Mouse (Mus musculus) forebrain, embryonic 11.5 days (tissue): Measurements from ENCODE around the gene Hes6. TPM values are rescaled to one million over a fixed set of nuclear protein-coding genes. Genes with fewer than 3 reads are reported as not detected.

Source experiments
- ATAC-seq: fragments of 200-750 bp; cut with Nextera tagmentation; replicated peaks from 2 replicates; pipeline ENCODE4 v1.8.0; 2017; ENCODE audit warnings: moderate TSS enrichment; ENCODE audit not compliant: low FRiP score
- DNase-seq: peaks from one replicate; pipeline ENCODE4 v3.0.0-alpha.2; 2017; ENCODE audit warnings: low spot score
- H3K27ac ChIP-seq: fragments of 300-500 bp; sonication (generic); 2 replicates; pipeline ENCODE4 v1.5.1; 2014; ENCODE audit warnings: low read depth, low read length
- H3K27me3 ChIP-seq: fragments of 300-500 bp; sonication (generic); 2 replicates; pipeline ENCODE4 v1.6.1; 2014; ENCODE audit warnings: mild to moderate bottlenecking, low read length, mixed read lengths; ENCODE audit not compliant: control insufficient read depth, insufficient read depth
- H3K36me3 ChIP-seq: fragments of 300-500 bp; sonication (generic); 2 replicates; pipeline ENCODE4 v1.6.1; 2014; ENCODE audit warnings: mild to moderate bottlenecking, low read length, moderate library complexity, mixed read lengths; ENCODE audit not compliant: control insufficient read depth, insufficient read depth
- H3K4me1 ChIP-seq: fragments of 300-500 bp; sonication (generic); replicated peaks from 2 replicates; pipeline ENCODE4 v1.6.1; 2014; ENCODE audit warnings: low read length, mixed read lengths; ENCODE audit not compliant: control insufficient read depth, insufficient read depth
- H3K4me2 ChIP-seq: fragments of 300-500 bp; sonication (generic); 2 replicates; pipeline ENCODE4 v1.6.1; 2014; ENCODE audit warnings: low read depth, mild to moderate bottlenecking, low read length, moderate library complexity, mixed read lengths; ENCODE audit not compliant: severe bottlenecking
- H3K4me3 ChIP-seq: fragments of 300-500 bp; sonication (generic); 2 replicates; pipeline ENCODE4 v1.5.1; 2014; ENCODE audit warnings: low read depth, low read length
- H3K9ac ChIP-seq: fragments of 300-500 bp; sonication (generic); 2 replicates; pipeline ENCODE4 v1.6.1; 2014; ENCODE audit warnings: low read length
- H3K9me3 ChIP-seq: fragments of 300-500 bp; sonication (generic); 2 replicates; pipeline ENCODE4 v1.6.1; 2016; ENCODE audit warnings: low read length, mixed read lengths; ENCODE audit not compliant: control insufficient read depth
- WGBS: fragments of 180-500 bp; shearing (Covaris S2); extraction: QIAGEN DNeasy Blood & Tissue Kit; methylation state at CpG from one replicate; pipeline ENCODE4 v1.1.7; 2014; 5-methylcytosine and 5-hydroxymethylcytosine counted together
- polyA plus RNA-seq: library from polyadenylated mRNA; unstranded; fragments of >200 nt; fragmentation: Nextera tagmentation; extraction: Ambion mirVana; gene quantifications from 2 replicates; pipeline ENCODE4 v1.2.1, GENCODE M21; 2014

Hes6 gene
- polyA plus RNA-seq, 1 experiment from 2014 or later, result 258 TPM

GRCm38 (mm10) chr1:91369408-91369807 lies 44.4 kb downstream of the Hes6 start:
- ATAC-seq, result no peak
- H3K36me3 ChIP-seq, result peaks cover 14% of the 10 kb centered on the region; the same call in 1 of the 2 replicates

GRCm38 (mm10) chr1:91367295-91367694 lies 46.5 kb downstream of the Hes6 start:
- no peak for DNase-seq
- peaks cover under 1% of the 10 kb centered on the region; the same call in 1 of the 2 replicates for H3K36me3 ChIP-seq
- H3K27me3 ChIP-seq, result peaks cover 9% of the 10 kb centered on the region
- H3K4me3 ChIP-seq, result no peak overlapping the region
- WGBS, result 94% methylated on average over 3 of the region's 3 CpGs
- H3K4me2 ChIP-seq, result no peak overlapping the region
- no peak overlapping the region for H3K27ac ChIP-seq
- ATAC-seq, result no peak
- no peak overlapping the region for H3K9ac ChIP-seq
- peaks cover 3% of the 10 kb centered on the region; the same call in 1 of the 2 replicates for H3K4me1 ChIP-seq
- H3K9me3 ChIP-seq, result no peaks in the 10 kb centered on the region; the same call in 1 of the 2 replicates

More at GRCm38 (mm10) chr1:91369408-91369807, 44.4 kb downstream of the Hes6 start:
- no peaks in the 10 kb centered on the region for H3K9me3 ChIP-seq
- 69% methylated on average over 4 of the region's 4 CpGs for WGBS
- H3K4me1 ChIP-seq, result peaks cover 3% of the 10 kb centered on the region; the same call in 1 of the 2 replicates
- no peak overlapping the region for H3K4me3 ChIP-seq
- no peak overlapping the region for H3K27ac ChIP-seq
- no peak overlapping the region for H3K9ac ChIP-seq
- H3K4me2 ChIP-seq, result no peak overlapping the region
- H3K27me3 ChIP-seq, result peaks cover 9% of the 10 kb centered on the region
- no peak for DNase-seq

GRCm38 (mm10) chr1:91366215-91367108 lies 47.4 kb downstream of the Hes6 start, which contains the start of gene Erfe:
TSS of gene Erfe (plus strand) at chr1:91366430.
- peaks cover 3% of the 10 kb centered on the region; the same call in 1 of the 2 replicates for H3K4me1 ChIP-seq
- H3K27ac ChIP-seq, result no peak within 1 kb of the TSS
- no peaks in the 10 kb centered on the region; the same call in 1 of the 2 replicates for H3K36me3 ChIP-seq
- DNase-seq (peak; percentile 88), ATAC-seq (peak; percentile 60)
- H3K27me3 ChIP-seq, result peaks cover 9% of the 10 kb centered on the region
- peak within 1 kb of the TSS; percentile 76 for H3K4me2 ChIP-seq
- peak within 1 kb of the TSS; percentile 42 for H3K4me3 ChIP-seq
- peak within 1 kb of the TSS; percentile 61 for H3K9ac ChIP-seq
- WGBS, result under 1% methylated on average over 58 of the region's 68 CpGs
- H3K9me3 ChIP-seq, result no peaks in the 10 kb centered on the region; the same call in 1 of the 2 replicates

- H3K27ac ChIP-seq, result no peak overlapping the region
- H3K27me3 ChIP-seq, result peaks cover 9% of the 10 kb centered on the region
- peak overlapping the region; percentile 42; the same call in 1 of the 2 replicates for H3K4me3 ChIP-seq
- peaks cover 3% of the 10 kb centered on the region; the same call in 1 of the 2 replicates for H3K4me1 ChIP-seq
- H3K36me3 ChIP-seq, result no peaks in the 10 kb centered on the region; the same call in 1 of the 2 replicates
- ATAC-seq, result 0 out of 2 replicates have a peak, but pooled peaks have one; percentile 4
- H3K9me3 ChIP-seq, result no peaks in the 10 kb centered on the region; the same call in 1 of the 2 replicates
- peak overlapping the region; percentile 76; the same call in 1 of the 2 replicates for H3K4me2 ChIP-seq
- peak overlapping the region; percentile 61; the same call in 1 of the 2 replicates for H3K9ac ChIP-seq
- no peak for DNase-seq
- 25% methylated on average over 8 of the region's 8 CpGs for WGBS
Observed at GRCm38 (mm10) chr1:91365816-91366214, 48.0 kb downstream of the Hes6 start.

GRCm38 (mm10) chr1:91364822-91365644 lies 48.8 kb downstream of the Hes6 start:
- Histone ChIP-seq H3K27ac (no peak overlapping the region), H3K4me3 (no peak overlapping the region), H3K36me3 (no peaks in the 10 kb centered on the region), H3K9me3 (no peaks in the 10 kb centered on the region; the same call in 1 of the 2 replicates), H3K4me2 (no peak overlapping the region), H3K27me3 (peaks cover 9% of the 10 kb centered on the region), H3K9ac (no peak overlapping the region), H3K4me1 (peaks cover 3% of the 10 kb centered on the region; the same call in 1 of the 2 replicates)
- ATAC-seq (no peak), DNase-seq (no peak)
- 91% methylated on average over 16 of the region's 16 CpGs for WGBS

- WGBS, result 80% methylated on average over 5 of the region's 5 CpGs
- H3K36me3 ChIP-seq, result no peaks in the 10 kb centered on the region
- DNase-seq, result no peak
- H3K4me3 ChIP-seq, result no peak overlapping the region
- H3K9me3 ChIP-seq, result no peaks in the 10 kb centered on the region; the same call in 1 of the 2 replicates
- H3K27me3 ChIP-seq, result peaks cover 9% of the 10 kb centered on the region
- H3K4me2 ChIP-seq, result no peak overlapping the region
- H3K4me1 ChIP-seq, result peaks cover 3% of the 10 kb centered on the region; the same call in 1 of the 2 replicates
- no peak for ATAC-seq
- no peak overlapping the region for H3K9ac ChIP-seq
- H3K27ac ChIP-seq, result no peak overlapping the region
Observed at GRCm38 (mm10) chr1:91362113-91362512, 51.7 kb downstream of the Hes6 start.
